Mouse (Mus musculus) thymus, adult 2 months (tissue): ENCODE data around the gene Pnpla1.

Experiments used
- CTCF ChIP-seq: fragments of 200-500 bp; IDR thresholded peaks from 2 replicates; pipeline ENCODE4 v1.5.1; 2012; ENCODE audit warnings: mild to moderate bottlenecking, control low read depth, low read length, moderate library complexity, borderline replicate concordance; ENCODE audit not compliant: control insufficient read depth, poor library complexity, insufficient read depth; ENCODE audit errors: extremely low read depth
- POLR2A ChIP-seq: fragments of 200-500 bp; IDR thresholded peaks from 2 replicates; pipeline ENCODE4 v1.6.1; 2012; ENCODE audit warnings: mild to moderate bottlenecking, low read length, control low read depth, moderate library complexity; ENCODE audit not compliant: control insufficient read depth, poor library complexity, insufficient read depth; ENCODE audit errors: extremely low read depth

DNA sequence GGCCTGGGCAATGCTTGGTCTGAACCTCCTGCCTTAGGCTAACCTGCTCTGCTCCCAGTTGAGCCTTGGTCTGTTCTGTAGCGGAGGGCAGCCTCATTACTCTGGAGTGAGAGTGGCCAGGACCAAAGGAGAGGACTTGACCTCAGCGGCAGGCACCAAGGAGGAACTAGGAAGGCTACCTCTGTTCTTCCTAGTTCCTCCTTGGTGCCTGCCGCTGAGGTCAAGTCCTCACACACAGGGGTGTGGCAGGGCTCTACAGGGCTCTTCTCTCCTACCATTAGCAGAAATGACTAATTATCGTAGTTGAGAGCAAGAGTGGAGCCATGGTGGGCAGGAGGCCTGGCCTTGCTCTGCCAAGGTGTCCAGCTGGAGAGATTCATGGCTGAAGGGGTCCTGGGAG is 9.2 kb downstream of the Pnpla1 start:
- TF ChIP-seq POLR2A = no peak
- no peak for TF ChIP-seq CTCF
